Mouse (Mus musculus) lung, embryonic 14.5 days (tissue): ENCODE data around the gene Prom1. TPM values are rescaled to one million over a fixed set of nuclear protein-coding genes. Genes with fewer than 3 reads are reported as not detected.
A peak's percentile ranks its signal among the peaks of the same experiment; 100 is the strongest.

ENCODE experiments used
- ATAC-seq: fragments of 200-750 bp; cut with Nextera tagmentation; 2 replicates; pipeline ENCODE4 v1.8.0; 2017; ENCODE audit warnings: mild to moderate bottlenecking, moderate TSS enrichment, moderate library complexity; ENCODE audit not compliant: insufficient read depth
- DNase-seq: peaks from one replicate; pipeline ENCODE4 v3.0.0-alpha.2; 2015
- H3K27ac ChIP-seq: fragments of 300-500 bp; sonication (generic); 2 replicates; pipeline ENCODE4 v1.5.1; 2014; ENCODE audit warnings: low read depth, mild to moderate bottlenecking, moderate library complexity
- H3K27me3 ChIP-seq: fragments of 300-500 bp; sonication (generic); 2 replicates; pipeline ENCODE4 v1.6.1; 2014; ENCODE audit warnings: low read length, control low read depth; ENCODE audit not compliant: insufficient read depth
- H3K36me3 ChIP-seq: fragments of 300-500 bp; sonication (generic); 2 replicates; pipeline ENCODE4 v1.6.1; 2014; ENCODE audit warnings: control low read depth; ENCODE audit not compliant: insufficient read depth
- H3K4me1 ChIP-seq: fragments of 300-500 bp; sonication (generic); 2 replicates; pipeline ENCODE4 v1.6.1; 2014; ENCODE audit warnings: antibody characterized with exemption, control low read depth; ENCODE audit not compliant: insufficient read depth
- H3K4me2 ChIP-seq: fragments of 300-500 bp; sonication (generic); 2 replicates; pipeline ENCODE4 v1.6.1; 2014; ENCODE audit warnings: mild to moderate bottlenecking
- H3K4me3 ChIP-seq: fragments of 300-500 bp; sonication (generic); 2 replicates; pipeline ENCODE4 v1.5.1; 2014; ENCODE audit warnings: low read depth, low read length
- H3K9ac ChIP-seq: fragments of 300-500 bp; sonication (generic); 2 replicates; pipeline ENCODE4 v1.6.1; 2014
- H3K9me3 ChIP-seq: fragments of 300-500 bp; sonication (generic); 2 replicates; pipeline ENCODE4 v1.6.1; 2016; ENCODE audit warnings: low read depth, low read length, control low read depth
- CTCF ChIP-seq: IDR thresholded peaks from 2 replicates; pipeline ENCODE4 v1.5.1; 2016; ENCODE audit warnings: antibody characterized with exemption, low read depth
- WGBS: fragments of 180-500 bp; shearing (Covaris S2); extraction: QIAGEN DNeasy Blood & Tissue Kit; methylation state at CpG from one replicate; pipeline ENCODE4 v1.1.7; 2014; 5-methylcytosine and 5-hydroxymethylcytosine counted together
- polyA plus RNA-seq: library from polyadenylated mRNA; unstranded; fragments of >200 nt; fragmentation: Nextera tagmentation; extraction: Ambion mirVana; gene quantifications from 2 replicates; pipeline ENCODE4 v1.2.1, GENCODE M21; 2014

Prom1 gene
- polyA plus RNA-seq, 1 experiment from 2014 or later: 58.0 TPM

DNA sequence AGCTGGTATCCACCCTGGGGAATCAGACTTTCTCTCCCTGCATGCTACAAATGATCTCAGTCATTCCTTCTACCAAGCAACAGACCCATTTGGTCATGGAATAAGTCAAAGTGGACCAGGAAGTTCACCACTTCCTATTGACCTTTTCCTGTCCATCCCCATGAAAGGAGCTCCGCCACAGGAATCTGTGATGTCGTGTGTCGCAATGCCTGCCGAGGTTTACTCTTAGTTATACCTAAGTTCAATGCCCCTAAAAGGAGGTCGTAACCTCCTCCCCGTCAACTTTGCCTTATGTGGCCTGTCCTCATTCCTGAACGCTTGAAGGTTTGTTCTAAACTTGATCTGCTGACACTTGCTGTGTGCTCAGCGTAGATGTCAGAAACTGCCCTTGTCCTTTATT lies 51.6 kb downstream of the Prom1 start:
- TF ChIP-seq CTCF: no peak
- Histone ChIP-seq H3K4me3 (no peak overlapping the region), H3K27me3 (no peaks in the 10 kb centered on the region), H3K4me1 (peaks cover 7% of the 10 kb centered on the region; the same call in 1 of the 2 replicates), H3K4me2 (no peak overlapping the region), H3K9ac (no peak overlapping the region), H3K27ac (peak overlapping the region; percentile 39; the same call in 1 of the 2 replicates), H3K36me3 (no peaks in the 10 kb centered on the region), H3K9me3 (no peaks in the 10 kb centered on the region)
- DNase-seq (peak; percentile 11), ATAC-seq (no peak)
- 63% methylated on average over 8 of the region's 8 CpGs for WGBS

DNA sequence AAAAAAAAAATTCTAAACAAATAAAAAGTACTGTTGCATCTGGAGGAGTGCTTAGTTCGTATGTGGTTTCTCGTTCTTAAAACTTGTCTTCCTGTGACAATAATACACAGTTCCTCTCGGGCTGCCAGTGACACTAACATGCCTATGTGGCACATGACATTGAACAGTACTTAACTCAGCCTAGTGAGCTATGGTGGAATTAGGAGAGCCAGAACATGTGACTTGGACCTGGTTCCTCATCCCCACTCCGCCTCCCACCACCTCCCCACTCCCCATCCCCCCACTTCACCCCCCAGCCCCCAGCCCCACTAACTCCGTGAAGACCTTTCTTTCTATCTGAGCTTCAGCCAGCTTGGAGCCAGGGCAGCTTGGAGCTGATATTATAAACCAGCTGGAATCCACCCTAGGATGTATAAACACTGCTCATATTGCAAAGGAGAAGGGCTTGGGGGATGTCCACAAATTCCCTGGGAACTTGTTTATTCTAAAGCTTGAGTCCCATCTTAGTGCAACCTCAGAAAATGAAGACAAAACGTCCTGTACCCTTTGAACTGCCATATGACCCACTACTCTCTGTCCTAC lies 52.3 kb downstream of the Prom1 start:
- Histone ChIP-seq H3K4me1 (peaks cover 7% of the 10 kb centered on the region; the same call in 1 of the 2 replicates), H3K4me3 (no peak overlapping the region), H3K27ac (peak overlapping the region; percentile 39; the same call in 1 of the 2 replicates), H3K4me2 (no peak overlapping the region), H3K36me3 (no peaks in the 10 kb centered on the region), H3K9me3 (no peaks in the 10 kb centered on the region), H3K9ac (no peak overlapping the region), H3K27me3 (no peaks in the 10 kb centered on the region)
- peak; percentile 77 for DNase-seq
- peak; percentile 86 for ATAC-seq
- WGBS: 24% methylated on average over 6 of the region's 6 CpGs
- no peak for TF ChIP-seq CTCF

DNA sequence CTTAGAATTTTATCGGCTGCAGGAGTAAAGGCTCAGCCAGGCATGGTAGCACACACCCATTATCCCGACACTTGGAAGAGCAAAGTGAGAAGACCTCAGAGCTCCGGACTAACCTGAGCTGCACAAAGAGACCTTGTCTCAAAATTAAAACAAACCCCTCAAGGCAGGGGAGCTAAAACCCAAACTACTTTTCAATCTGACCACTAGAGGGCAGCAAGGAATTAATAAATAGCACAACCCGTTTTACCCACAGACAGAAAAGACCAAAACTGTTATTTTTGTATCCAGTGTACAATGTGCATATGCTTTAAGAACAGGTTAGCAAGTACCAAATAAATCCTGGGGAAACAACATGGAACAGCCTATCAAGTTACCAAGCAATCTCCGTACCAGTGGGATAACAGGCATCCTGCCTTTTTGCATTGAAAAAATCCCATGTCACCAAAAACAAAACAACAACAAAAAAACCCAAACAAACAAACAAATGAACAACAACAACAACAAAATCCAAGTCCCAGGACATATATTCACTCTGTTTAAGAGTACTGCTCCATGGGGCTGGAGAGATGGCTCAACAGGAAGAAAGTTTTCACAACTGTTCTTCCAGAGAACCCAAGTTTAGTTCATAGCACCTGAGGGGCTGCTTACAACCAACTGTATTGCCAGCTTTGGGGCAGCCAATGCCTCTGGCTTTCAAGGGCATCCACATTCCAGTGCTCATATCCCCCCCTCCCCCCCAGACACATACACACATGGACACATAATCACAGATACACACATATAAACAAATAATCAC lies 53.1 kb downstream of the Prom1 start:
- peak; percentile 80 for TF ChIP-seq CTCF
- WGBS: 32% methylated on average over 5 of the region's 5 CpGs
- H3K9me3 ChIP-seq: no peaks in the 10 kb centered on the region
- peaks cover 7% of the 10 kb centered on the region; the same call in 1 of the 2 replicates for H3K4me1 ChIP-seq
- H3K9ac ChIP-seq: no peak overlapping the region
- H3K27me3 ChIP-seq: no peaks in the 10 kb centered on the region
- ATAC-seq: peak; percentile 53
- H3K4me2 ChIP-seq: no peak overlapping the region
- DNase-seq: peak; percentile 90
- no peaks in the 10 kb centered on the region for H3K36me3 ChIP-seq
- no peak overlapping the region for H3K4me3 ChIP-seq
- H3K27ac ChIP-seq: 0 out of 2 replicates have a peak overlapping the region, but pooled peaks have one; percentile 66

DNA sequence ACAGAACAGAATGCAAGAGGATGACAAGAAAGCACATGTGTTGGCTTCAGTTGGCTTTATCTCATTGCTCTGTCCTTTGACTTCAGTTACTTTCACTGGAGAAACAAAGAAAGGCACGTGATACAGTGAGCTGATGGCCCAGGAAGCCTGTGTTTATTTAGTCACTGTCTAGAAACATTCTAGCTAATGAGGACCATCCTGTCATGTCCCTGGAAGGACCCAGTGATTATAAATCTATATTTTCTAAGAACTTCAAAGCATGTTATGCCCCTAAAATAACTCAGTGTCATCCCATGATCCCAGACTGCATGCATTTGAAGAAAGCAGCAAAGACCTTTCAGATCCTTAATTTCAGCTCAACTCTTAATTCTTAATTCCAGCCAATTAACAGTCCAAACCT lies 60.1 kb downstream of the Prom1 start:
- no peak overlapping the region for H3K4me2 ChIP-seq

DNA sequence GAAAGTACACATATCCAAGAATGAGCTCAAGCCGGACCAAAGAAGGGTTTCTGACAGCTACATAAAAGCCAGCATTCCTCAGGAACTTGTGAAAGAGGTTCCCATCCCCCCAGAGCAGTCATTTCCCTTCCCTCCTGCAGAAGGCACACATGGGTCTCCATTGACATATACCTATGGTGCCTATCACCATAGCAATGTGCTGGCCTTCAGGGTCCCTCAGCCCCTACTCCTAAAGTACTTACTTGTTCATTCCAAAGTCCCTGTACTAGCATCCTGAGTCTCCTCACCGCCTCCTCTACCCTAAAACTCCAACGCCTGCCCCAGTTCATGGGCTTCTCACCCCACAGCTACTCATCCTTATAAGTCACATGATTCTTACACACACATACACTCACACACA lies 60.8 kb downstream of the Prom1 start:
- DNase-seq (peak; percentile 10), ATAC-seq (peak; percentile 56; the same call in 1 of the 2 replicates)
- TF ChIP-seq CTCF: no peak
- Histone ChIP-seq H3K9ac (no peak overlapping the region), H3K4me2 (no peak overlapping the region), H3K36me3 (peaks cover 8% of the 10 kb centered on the region; the same call in 1 of the 2 replicates), H3K9me3 (no peaks in the 10 kb centered on the region), H3K27me3 (no peaks in the 10 kb centered on the region), H3K27ac (no peak overlapping the region), H3K4me3 (no peak overlapping the region), H3K4me1 (no peaks in the 10 kb centered on the region)
- 73% methylated on average over 3 of the region's 3 CpGs for whole genome bisulfite sequencing

More for the DNA sequence above, 60.1 kb downstream of the Prom1 start:
- Histone ChIP-seq H3K9ac (no peak overlapping the region), H3K36me3 (peaks cover 5% of the 10 kb centered on the region; the same call in 1 of the 2 replicates), H3K9me3 (no peaks in the 10 kb centered on the region), H3K27ac (no peak overlapping the region), H3K4me1 (no peaks in the 10 kb centered on the region), H3K27me3 (no peaks in the 10 kb centered on the region), H3K4me3 (no peak overlapping the region)
- no peak for TF ChIP-seq CTCF
- peak; percentile 38 for DNase-seq
- ATAC-seq: peak; percentile 17; the same call in 1 of the 2 replicates
- 16% methylated on average over 1 of the region's 1 CpGs for WGBS

DNA sequence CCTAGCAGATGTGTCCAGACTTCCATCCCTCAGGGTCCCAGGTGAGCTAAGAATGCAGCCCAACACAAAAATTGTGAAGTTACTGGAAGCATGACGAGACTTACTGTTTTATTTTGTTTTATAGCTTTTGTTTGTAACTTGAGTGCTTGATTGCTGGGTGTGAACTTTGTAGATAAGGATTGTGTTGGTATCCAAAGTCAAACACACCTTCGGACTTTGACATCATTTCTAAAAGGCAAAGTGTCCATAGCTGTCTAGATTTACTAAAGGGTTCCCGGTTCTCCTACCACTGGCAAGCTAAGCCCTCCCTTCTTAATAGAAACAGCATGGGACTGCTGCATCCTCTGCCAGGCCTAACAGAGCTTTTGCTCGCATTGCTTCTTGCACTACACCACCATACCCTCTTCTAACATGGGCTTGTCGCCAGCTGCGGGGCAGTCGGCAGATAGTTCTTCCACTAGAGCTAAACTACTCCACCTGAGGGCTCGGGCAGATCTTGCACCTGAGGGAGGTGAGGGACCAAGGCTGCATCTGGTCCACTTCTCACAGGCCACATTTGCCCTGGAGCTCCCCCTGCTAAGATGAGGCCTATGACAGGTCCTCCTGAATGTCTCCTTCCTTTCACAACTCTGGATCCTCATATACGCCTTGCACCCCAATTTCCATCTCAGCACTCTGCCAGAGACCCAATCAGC lies 103.4 kb downstream of the Prom1 start:
- no peak for TF ChIP-seq CTCF
- WGBS: 89% methylated on average over 9 of the region's 9 CpGs
- ATAC-seq: no peak
- Histone ChIP-seq H3K4me2 (no peak overlapping the region), H3K27me3 (no peaks in the 10 kb centered on the region), H3K9ac (no peak overlapping the region), H3K4me1 (no peaks in the 10 kb centered on the region), H3K4me3 (no peak overlapping the region), H3K9me3 (no peaks in the 10 kb centered on the region), H3K27ac (no peak overlapping the region), H3K36me3 (0 out of 2 replicates have a peak, but pooled peaks cover 8% of the 10 kb centered on the region)
- no peak for DNase-seq
